Mouse (Mus musculus): ENCODE results near the gene Hsf4. TPM values are rescaled to one million over a fixed set of nuclear protein-coding genes. Genes with fewer than 3 reads are reported as not detected.
"Not testable (repeated sequence)": the region's sequence is repeated elsewhere in the genome, so short reads cannot be mapped to it uniquely, and the experiment has no call there.

Hsf4 gene
- polyA plus RNA-seq, 1 experiment from 2014 or later = 0.52 TPM

DNA sequence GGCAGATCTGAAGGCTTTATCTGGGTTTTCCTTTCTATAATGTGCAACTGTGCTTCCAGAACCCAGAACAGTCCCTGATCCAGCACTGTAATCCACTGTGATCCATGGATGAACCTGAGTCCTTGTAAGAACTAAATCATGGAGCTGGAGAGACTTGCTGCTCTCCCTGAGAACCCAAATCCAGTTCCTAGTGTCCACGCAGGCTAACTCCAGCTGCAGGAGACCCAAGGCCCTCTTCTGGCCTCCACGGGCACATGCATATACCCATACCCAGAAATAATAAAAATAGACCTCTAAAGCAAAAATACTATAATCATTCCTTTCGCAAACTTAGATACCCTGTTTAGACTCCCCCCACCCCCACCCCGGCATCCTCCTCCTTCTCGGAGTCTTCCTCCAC is 18.6 kb downstream of the Hsf4 start:
- peaks cover 1% of the 10 kb centered on the region; the same call in 1 of the 2 replicates for H3K36me3 ChIP-seq (ENCODE audit: control insufficient read depth, insufficient read depth, low read length)
- H3K4me3 ChIP-seq (ENCODE audit: low read depth, low read length) = peak overlapping the region; percentile 51
- peak overlapping the region; percentile 41 for H3K9ac ChIP-seq (ENCODE audit: low read depth, low read length)
- ATAC-seq (ENCODE audit: low FRiP score) = no peak
- peaks cover 11% of the 10 kb centered on the region for H3K27me3 ChIP-seq (ENCODE audit: control insufficient read depth, insufficient read depth, low read length)
- H3K4me1 ChIP-seq (replicated peaks; ENCODE audit: control insufficient read depth, insufficient read depth, low read length) = peaks cover 16% of the 10 kb centered on the region; the same call in 1 of the 2 replicates
- H3K27ac ChIP-seq (ENCODE audit: low read depth, low read length) = no peak overlapping the region
- DNase-seq (ENCODE audit: low spot score) = no peak
- peak overlapping the region; percentile 72 for H3K4me2 ChIP-seq (replicated peaks; ENCODE audit: low read depth, low read length)
- 77% methylated on average over 5 of the region's 5 CpGs for WGBS
- no peaks in the 10 kb centered on the region for H3K9me3 ChIP-seq (ENCODE audit: control insufficient read depth, low read length)

DNA sequence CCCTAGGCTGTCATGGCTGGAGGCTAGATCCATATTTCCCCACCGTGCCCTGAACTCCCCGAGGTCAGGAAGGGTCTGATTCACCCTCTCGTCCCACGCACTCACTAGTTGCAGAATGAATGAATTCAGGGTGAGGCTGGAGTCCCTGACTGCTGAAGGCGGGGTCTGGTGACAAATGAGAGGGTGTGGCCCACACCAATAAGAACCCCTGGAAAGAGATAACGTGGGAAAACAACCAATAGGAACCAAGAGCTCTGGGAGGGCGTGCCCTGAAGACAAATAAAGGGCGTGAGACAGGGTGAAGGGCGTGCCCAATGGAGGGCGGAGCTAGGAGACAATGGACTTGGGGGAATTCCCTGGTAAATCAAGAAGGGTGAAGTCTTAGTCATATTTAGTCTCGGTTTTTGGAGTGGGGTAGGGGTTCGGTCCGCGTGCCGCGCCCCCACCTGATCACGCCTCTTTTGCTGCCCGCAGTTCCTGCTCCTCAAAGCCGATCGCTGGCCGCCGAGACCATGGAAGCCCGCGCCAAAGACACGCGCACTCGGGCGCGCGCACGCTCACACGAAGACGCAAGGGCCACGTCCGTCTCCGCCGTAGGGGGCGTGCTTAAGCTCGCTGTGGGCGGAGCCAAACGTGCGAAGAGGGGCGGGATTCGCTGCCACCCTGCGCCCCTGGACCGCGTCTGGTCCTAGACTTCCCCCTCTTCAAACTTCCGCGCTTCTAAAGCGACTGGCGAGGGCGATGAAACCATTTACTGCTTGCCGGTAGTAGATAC is 19.5 kb downstream of the Hsf4 start:
- H3K4me1 ChIP-seq (replicated peaks; ENCODE audit: control insufficient read depth, insufficient read depth, low read length) = peaks cover 16% of the 10 kb centered on the region; the same call in 1 of the 2 replicates
- H3K27ac ChIP-seq (ENCODE audit: low read depth, low read length) = peak overlapping the region; percentile 89
- under 1% methylated on average over 53 of the region's 53 CpGs for WGBS
- H3K27me3 ChIP-seq (ENCODE audit: control insufficient read depth, insufficient read depth, low read length) = peaks cover 11% of the 10 kb centered on the region
- H3K4me3 ChIP-seq (ENCODE audit: low read depth, low read length) = peak overlapping the region; percentile 51
- H3K4me2 ChIP-seq (replicated peaks; ENCODE audit: low read depth, low read length) = peak overlapping the region; percentile 72
- peak; percentile 97 for ATAC-seq (ENCODE audit: low FRiP score)
- peak; percentile 99 for DNase-seq (ENCODE audit: low spot score)
- H3K9ac ChIP-seq (ENCODE audit: low read depth, low read length) = peak overlapping the region; percentile 69
- H3K9me3 ChIP-seq (ENCODE audit: control insufficient read depth, low read length) = no peaks in the 10 kb centered on the region
- H3K36me3 ChIP-seq (ENCODE audit: control insufficient read depth, insufficient read depth, low read length) = no peaks in the 10 kb centered on the region

DNA sequence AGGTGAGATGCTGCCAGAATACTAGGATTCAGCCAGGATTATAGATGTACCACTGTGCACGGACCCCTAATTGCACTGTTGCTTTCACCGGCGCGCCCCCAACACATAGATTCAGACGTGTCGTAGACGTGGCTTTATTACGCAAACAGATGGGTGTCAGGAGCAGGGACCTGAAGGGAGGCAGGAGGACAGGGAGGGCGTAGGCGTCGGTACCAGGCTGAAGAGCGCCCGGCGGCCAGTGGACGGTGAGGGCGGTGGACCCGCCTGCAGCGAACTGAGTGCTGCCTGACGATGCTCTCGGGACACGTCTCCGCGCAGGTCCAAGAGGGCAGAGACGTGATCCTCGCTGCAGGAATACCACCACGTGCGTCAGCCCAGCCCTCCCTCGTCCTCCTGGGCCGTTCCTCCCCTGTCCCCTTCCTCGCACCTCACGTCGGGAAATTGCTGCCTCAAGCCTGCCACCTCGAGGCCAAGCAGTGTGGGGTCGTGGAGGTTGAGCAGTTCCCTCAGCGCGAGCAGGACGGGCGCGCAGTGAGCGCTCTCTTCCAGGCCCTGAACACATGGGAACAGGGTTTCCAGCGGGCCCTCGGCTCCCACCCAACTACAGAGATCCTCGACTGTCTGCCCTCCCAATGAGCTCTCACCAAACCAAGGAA is 20.3 kb downstream of the Hsf4 start, which contains the start of gene 4931428F04Rik:
Gene 4931428F04Rik (minus strand): TSS at position 60 of the 656 bp plus-strand sequence.
- DNase-seq (ENCODE audit: low spot score) (peak; percentile 73), ATAC-seq (ENCODE audit: low FRiP score) (peak; percentile 38)
- H3K9me3 ChIP-seq (ENCODE audit: control insufficient read depth, low read length) = no peaks in the 10 kb centered on the region
- peak within 1 kb of the TSS; percentile 51 for H3K4me3 ChIP-seq (ENCODE audit: low read depth, low read length)
- H3K9ac ChIP-seq (ENCODE audit: low read depth, low read length) = peak within 1 kb of the TSS; percentile 69
- WGBS = 2% methylated on average over 43 of the region's 43 CpGs
- H3K4me2 ChIP-seq (replicated peaks; ENCODE audit: low read depth, low read length) = peak within 1 kb of the TSS; percentile 72
- H3K27me3 ChIP-seq (ENCODE audit: control insufficient read depth, insufficient read depth, low read length) = peaks cover 11% of the 10 kb centered on the region
- H3K36me3 ChIP-seq (ENCODE audit: control insufficient read depth, insufficient read depth, low read length) = no peaks in the 10 kb centered on the region
- H3K4me1 ChIP-seq (replicated peaks; ENCODE audit: control insufficient read depth, insufficient read depth, low read length) = peaks cover 16% of the 10 kb centered on the region; the same call in 1 of the 2 replicates
- H3K27ac ChIP-seq (ENCODE audit: low read depth, low read length) = peak within 1 kb of the TSS; percentile 89

DNA sequence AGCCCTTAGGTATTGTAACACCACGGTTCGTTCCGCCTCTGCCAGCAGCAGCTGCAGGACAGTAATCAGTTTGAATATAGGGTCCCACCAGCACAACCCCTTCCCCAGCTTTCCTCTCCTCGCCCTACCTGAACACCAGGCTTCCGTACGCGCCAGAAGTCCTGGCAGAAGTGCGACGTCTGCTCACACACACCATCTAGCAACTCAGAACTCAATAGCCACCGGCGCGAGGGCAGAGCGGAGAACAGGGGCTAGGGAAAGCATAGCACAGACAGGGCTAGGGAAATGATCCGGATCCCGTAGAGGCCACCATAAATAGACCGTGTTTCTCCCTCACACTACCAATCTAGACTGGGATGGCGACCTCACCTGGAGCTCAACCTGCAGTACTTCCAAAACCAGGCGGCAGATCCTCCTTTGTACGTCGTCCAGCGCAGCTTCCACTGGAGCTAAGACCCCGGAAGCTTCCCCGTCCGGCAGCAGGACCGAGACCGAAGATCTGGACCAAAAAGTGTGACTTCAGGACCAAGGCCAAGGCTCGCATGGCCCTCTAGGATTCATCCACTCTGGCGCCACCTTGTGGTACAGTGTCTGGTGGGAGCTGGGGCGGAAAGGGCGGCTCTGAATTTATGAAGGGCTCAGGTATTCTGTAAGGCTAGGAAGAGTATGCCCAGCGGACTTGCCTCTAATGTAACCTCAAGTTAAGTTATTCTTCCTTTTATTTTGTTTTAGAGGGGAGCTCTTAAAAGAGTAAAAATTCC is 21.1 kb downstream of the Hsf4 start:
- Histone ChIP-seq H3K27ac (ENCODE audit: low read depth, low read length) (no peak overlapping the region), H3K9ac (ENCODE audit: low read depth, low read length) (peak overlapping the region; percentile 23; the same call in 1 of the 2 replicates), H3K4me1 (replicated peaks; ENCODE audit: control insufficient read depth, insufficient read depth, low read length) (peaks cover 16% of the 10 kb centered on the region; the same call in 1 of the 2 replicates), H3K4me3 (ENCODE audit: low read depth, low read length) (peak overlapping the region; percentile 51), H3K36me3 (ENCODE audit: control insufficient read depth, insufficient read depth, low read length) (no peaks in the 10 kb centered on the region), H3K9me3 (ENCODE audit: control insufficient read depth, low read length) (no peaks in the 10 kb centered on the region), H3K4me2 (replicated peaks; ENCODE audit: low read depth, low read length) (peak overlapping the region; percentile 72), H3K27me3 (ENCODE audit: control insufficient read depth, insufficient read depth, low read length) (peaks cover 11% of the 10 kb centered on the region)
- DNase-seq (ENCODE audit: low spot score) (peak; percentile 95), ATAC-seq (ENCODE audit: low FRiP score) (no peak)
- WGBS = 4% methylated on average over 31 of the region's 31 CpGs

DNA sequence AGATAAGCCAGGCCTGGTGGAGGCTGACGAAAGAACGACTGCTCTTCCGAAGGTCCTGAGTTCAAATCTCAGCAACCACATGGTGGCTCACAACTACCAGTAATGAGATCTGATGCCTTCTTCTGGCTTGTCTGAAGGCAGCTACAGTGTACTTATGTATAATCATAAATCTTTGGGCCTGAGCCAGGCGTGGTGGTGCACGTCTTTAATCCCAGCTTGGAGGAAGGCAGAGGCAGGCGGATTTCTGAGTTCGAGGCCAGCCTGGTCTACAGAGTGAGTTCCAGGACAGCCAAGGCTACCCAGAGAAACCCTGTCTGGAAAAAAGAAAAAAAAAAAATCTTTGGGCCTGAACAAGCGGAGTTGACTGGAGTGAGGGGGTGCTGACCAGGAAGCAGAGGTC is 21.8 kb downstream of the Hsf4 start:
- not testable (repeated sequence) for H3K9ac ChIP-seq (ENCODE audit: low read depth, low read length); H3K9me3 ChIP-seq (ENCODE audit: control insufficient read depth, low read length); H3K27ac ChIP-seq (ENCODE audit: low read depth, low read length); ATAC-seq (ENCODE audit: low FRiP score); H3K4me3 ChIP-seq (ENCODE audit: low read depth, low read length); DNase-seq (ENCODE audit: low spot score); H3K36me3 ChIP-seq (ENCODE audit: control insufficient read depth, insufficient read depth, low read length); H3K4me2 ChIP-seq (replicated peaks; ENCODE audit: low read depth, low read length)
- Histone ChIP-seq H3K4me1 (replicated peaks; ENCODE audit: control insufficient read depth, insufficient read depth, low read length) (peaks cover 16% of the 10 kb centered on the region; the same call in 1 of the 2 replicates), H3K27me3 (ENCODE audit: control insufficient read depth, insufficient read depth, low read length) (peaks cover 11% of the 10 kb centered on the region)
- WGBS = 88% methylated on average over 8 of the region's 8 CpGs

DNA sequence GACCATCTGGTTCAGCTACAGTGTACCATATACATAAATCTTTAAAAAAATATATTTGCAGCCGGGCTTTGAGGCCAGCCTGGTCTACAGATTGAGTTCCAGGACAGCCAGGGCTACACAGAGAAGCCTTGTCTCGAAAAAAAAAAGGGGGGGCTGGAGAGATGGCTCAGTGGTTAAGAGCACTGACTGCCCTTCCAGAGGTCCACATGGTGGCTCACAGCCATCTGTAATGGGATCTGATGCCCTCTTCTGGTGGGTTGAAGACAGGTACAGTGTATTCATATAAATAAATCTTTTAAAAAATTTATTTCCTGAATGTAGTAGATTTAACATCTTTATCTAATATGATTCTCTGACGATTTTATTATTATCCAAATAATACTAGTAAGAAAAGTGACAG is 22.2 kb downstream of the Hsf4 start:
- H3K27me3 ChIP-seq (ENCODE audit: control insufficient read depth, insufficient read depth, low read length) = peaks cover 11% of the 10 kb centered on the region
- H3K4me2 ChIP-seq (replicated peaks; ENCODE audit: low read depth, low read length); DNase-seq (ENCODE audit: low spot score); H3K4me3 ChIP-seq (ENCODE audit: low read depth, low read length); ATAC-seq (ENCODE audit: low FRiP score); H3K27ac ChIP-seq (ENCODE audit: low read depth, low read length); H3K9ac ChIP-seq (ENCODE audit: low read depth, low read length); H3K9me3 ChIP-seq (ENCODE audit: control insufficient read depth, low read length); H3K36me3 ChIP-seq (ENCODE audit: control insufficient read depth, insufficient read depth, low read length): not testable (repeated sequence)
- H3K4me1 ChIP-seq (replicated peaks; ENCODE audit: control insufficient read depth, insufficient read depth, low read length) = peaks cover 16% of the 10 kb centered on the region; the same call in 1 of the 2 replicates
- WGBS = 74% methylated on average over 3 of the region's 3 CpGs

DNA sequence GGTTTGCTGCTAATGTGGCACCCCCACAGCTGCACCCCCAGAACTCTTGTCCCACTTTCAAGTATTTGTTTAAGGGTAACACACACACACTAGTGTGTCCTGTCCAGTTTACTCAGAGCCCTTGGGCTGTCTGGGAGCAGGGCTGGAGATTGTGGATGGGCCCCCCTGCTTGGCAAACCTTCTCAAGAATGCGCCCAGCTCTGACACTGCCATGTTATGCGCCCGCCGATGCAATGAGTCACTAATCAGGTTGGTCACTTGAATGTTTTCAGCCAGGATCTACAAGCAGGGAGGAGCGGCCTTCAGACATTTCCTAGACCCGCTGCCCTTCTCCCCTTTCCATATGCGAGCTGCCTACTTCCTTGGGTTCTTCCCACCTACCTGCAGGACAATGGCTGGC is 22.9 kb downstream of the Hsf4 start:
- WGBS = 91% methylated on average over 7 of the region's 7 CpGs
- Histone ChIP-seq H3K9ac (ENCODE audit: low read depth, low read length) (no peak overlapping the region), H3K27me3 (ENCODE audit: control insufficient read depth, insufficient read depth, low read length) (peaks cover 11% of the 10 kb centered on the region), H3K4me1 (replicated peaks; ENCODE audit: control insufficient read depth, insufficient read depth, low read length) (peaks cover 16% of the 10 kb centered on the region; the same call in 1 of the 2 replicates), H3K9me3 (ENCODE audit: control insufficient read depth, low read length) (no peaks in the 10 kb centered on the region), H3K27ac (ENCODE audit: low read depth, low read length) (no peak overlapping the region), H3K36me3 (ENCODE audit: control insufficient read depth, insufficient read depth, low read length) (no peaks in the 10 kb centered on the region), H3K4me2 (replicated peaks; ENCODE audit: low read depth, low read length) (no peak overlapping the region), H3K4me3 (ENCODE audit: low read depth, low read length) (no peak overlapping the region)
- ATAC-seq (ENCODE audit: low FRiP score) (no peak), DNase-seq (ENCODE audit: low spot score) (no peak)

DNA sequence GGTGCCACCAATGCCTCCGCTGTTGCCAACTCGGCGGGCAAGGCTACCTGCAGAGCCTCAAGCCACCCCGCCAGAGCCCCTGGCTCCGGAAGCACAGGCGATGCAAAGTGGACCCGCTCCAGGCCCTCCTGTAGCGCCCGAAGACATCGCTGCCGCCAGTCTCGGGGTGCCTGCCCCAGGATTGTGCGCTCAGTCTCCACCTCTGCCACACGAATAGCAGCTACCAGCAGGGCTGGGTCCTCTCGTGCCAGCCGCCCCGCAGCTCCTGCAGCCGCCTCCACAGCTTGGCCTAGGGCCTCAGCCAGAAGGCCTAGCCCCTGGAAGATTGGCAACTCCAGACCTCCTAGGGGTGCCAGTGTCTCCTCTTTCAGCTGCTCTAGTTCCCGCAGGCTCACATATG is 23.8 kb downstream of the Hsf4 start:
- H3K27me3 ChIP-seq (ENCODE audit: control insufficient read depth, insufficient read depth, low read length) = peaks cover 11% of the 10 kb centered on the region
- no peak for DNase-seq (ENCODE audit: low spot score)
- peaks cover 14% of the 10 kb centered on the region; the same call in 1 of the 2 replicates for H3K4me1 ChIP-seq (replicated peaks; ENCODE audit: control insufficient read depth, insufficient read depth, low read length)
- H3K4me2 ChIP-seq (replicated peaks; ENCODE audit: low read depth, low read length) = no peak overlapping the region
- H3K36me3 ChIP-seq (ENCODE audit: control insufficient read depth, insufficient read depth, low read length) = no peaks in the 10 kb centered on the region
- no peaks in the 10 kb centered on the region for H3K9me3 ChIP-seq (ENCODE audit: control insufficient read depth, low read length)
- 72% methylated on average over 19 of the region's 19 CpGs for WGBS
- no peak overlapping the region for H3K27ac ChIP-seq (ENCODE audit: low read depth, low read length)
- ATAC-seq (ENCODE audit: low FRiP score) = no peak
- no peak overlapping the region for H3K9ac ChIP-seq (ENCODE audit: low read depth, low read length)
- no peak overlapping the region for H3K4me3 ChIP-seq (ENCODE audit: low read depth, low read length)
